Mouse (Mus musculus) limb, embryonic 14.5 days (tissue): ENCODE data around the gene Gtf3c1. TPM values are rescaled to one million over a fixed set of nuclear protein-coding genes. Genes with fewer than 3 reads are reported as not detected.
"Not testable (repeated sequence)": the region's sequence is repeated elsewhere in the genome, so short reads cannot be mapped to it uniquely, and the experiment has no call there.

Experiments
- ATAC-seq: fragments of 200-750 bp; cut with Nextera tagmentation; 2 replicates; pipeline ENCODE4 v1.8.0; 2017; ENCODE audit warnings: low read depth, moderate number of reproducible peaks, moderate TSS enrichment; ENCODE audit not compliant: low FRiP score
- DNase-seq: peaks from one replicate; pipeline ENCODE4 v3.0.0-alpha.2; 2015; ENCODE audit warnings: low spot score
- H3K27ac ChIP-seq: fragments of 300-500 bp; sonication (generic); replicated peaks from 2 replicates; pipeline ENCODE4 v1.5.1; 2014; ENCODE audit warnings: low read depth, mild to moderate bottlenecking, low read length, moderate library complexity, mixed read lengths
- H3K27me3 ChIP-seq: fragments of 300-500 bp; sonication (generic); 2 replicates; pipeline ENCODE4 v1.6.1; 2014; ENCODE audit warnings: low read length, mixed read lengths; ENCODE audit not compliant: control insufficient read depth, insufficient read depth
- H3K36me3 ChIP-seq: fragments of 300-500 bp; sonication (generic); 2 replicates; pipeline ENCODE4 v1.6.1; 2014; ENCODE audit warnings: mild to moderate bottlenecking, low read length, moderate library complexity, mixed read lengths; ENCODE audit not compliant: control insufficient read depth, insufficient read depth
- H3K4me1 ChIP-seq: fragments of 300-500 bp; sonication (generic); 2 replicates; pipeline ENCODE4 v1.6.1; 2014; ENCODE audit warnings: antibody characterized with exemption, low read length, mixed read lengths; ENCODE audit not compliant: control insufficient read depth, insufficient read depth
- H3K4me2 ChIP-seq: fragments of 300-500 bp; sonication (generic); replicated peaks from 2 replicates; pipeline ENCODE4 v1.6.1; 2014; ENCODE audit warnings: low read depth, mild to moderate bottlenecking, low read length, moderate library complexity; ENCODE audit not compliant: severe bottlenecking
- H3K4me3 ChIP-seq: fragments of 300-500 bp; sonication (generic); replicated peaks from 2 replicates; pipeline ENCODE4 v1.5.1; 2014; ENCODE audit warnings: low read length
- H3K9ac ChIP-seq: fragments of 300-500 bp; sonication (generic); 2 replicates; pipeline ENCODE4 v1.6.1; 2014; ENCODE audit warnings: mild to moderate bottlenecking, low read depth, low read length, moderate library complexity; ENCODE audit not compliant: severe bottlenecking
- H3K9me3 ChIP-seq: fragments of 300-500 bp; sonication (generic); 2 replicates; pipeline ENCODE4 v1.6.1; 2016; ENCODE audit warnings: low read length; ENCODE audit not compliant: control insufficient read depth
- POLR2A ChIP-seq: fragments of 200-500 bp; IDR thresholded peaks from 2 replicates; pipeline ENCODE4 v1.8.0; 2012; ENCODE audit warnings: inconsistent platforms, mild to moderate bottlenecking, moderate library complexity, borderline replicate concordance; ENCODE audit not compliant: insufficient read depth, insufficient read length; ENCODE audit errors: extremely low read depth
- WGBS: fragments of 180-500 bp; shearing (Covaris S2); extraction: QIAGEN DNeasy Blood & Tissue Kit; methylation state at CpG from one replicate; pipeline ENCODE4 v1.1.7; 2014; 5-methylcytosine and 5-hydroxymethylcytosine counted together
- polyA plus RNA-seq, 2 experiments: library from polyadenylated mRNA; depleted of rRNA in 1 of 2; stranded (reverse) in 1 of 2; unstranded in 1 of 2; fragments of >200 nt; fragmentation: Nextera tagmentation in 1 of 2; extraction: Ambion mirVana in 1 of 2; gene quantifications; 2 replicates each; pipeline versions ENCODE4 v1.2.1 to v1.2.3; 2012 to 2014

The Gtf3c1 gene
- polyA plus RNA-seq, 2 experiments = 27.9 to 40.7 TPM

GRCm38 (mm10) chr7:125720370-125720769, 12.8 kb upstream of the Gtf3c1 start:
- no peaks in the 10 kb centered on the region for H3K36me3 ChIP-seq
- no peaks in the 10 kb centered on the region for H3K27me3 ChIP-seq
- ATAC-seq = no peak
- TF ChIP-seq POLR2A = no peak
- H3K4me1 ChIP-seq = peaks cover 19% of the 10 kb centered on the region
- H3K27ac ChIP-seq = no peak overlapping the region
- WGBS = 31% methylated on average over 5 of the region's 5 CpGs
- H3K4me3 ChIP-seq = no peak overlapping the region
- H3K9me3 ChIP-seq = no peaks in the 10 kb centered on the region
- peak; percentile 23 for DNase-seq
- H3K4me2 ChIP-seq = no peak overlapping the region
- no peak overlapping the region for H3K9ac ChIP-seq

GRCm38 (mm10) chr7:125717612-125718011, 10.0 kb upstream of the Gtf3c1 start:
- Histone ChIP-seq H3K9ac (no peak overlapping the region), H3K36me3 (no peaks in the 10 kb centered on the region), H3K9me3 (no peaks in the 10 kb centered on the region), H3K4me1 (peaks cover 19% of the 10 kb centered on the region), H3K27ac (no peak overlapping the region), H3K27me3 (no peaks in the 10 kb centered on the region), H3K4me2 (no peak overlapping the region), H3K4me3 (no peak overlapping the region)
- TF ChIP-seq POLR2A = no peak
- DNase-seq (no peak), ATAC-seq (no peak)

DNA sequence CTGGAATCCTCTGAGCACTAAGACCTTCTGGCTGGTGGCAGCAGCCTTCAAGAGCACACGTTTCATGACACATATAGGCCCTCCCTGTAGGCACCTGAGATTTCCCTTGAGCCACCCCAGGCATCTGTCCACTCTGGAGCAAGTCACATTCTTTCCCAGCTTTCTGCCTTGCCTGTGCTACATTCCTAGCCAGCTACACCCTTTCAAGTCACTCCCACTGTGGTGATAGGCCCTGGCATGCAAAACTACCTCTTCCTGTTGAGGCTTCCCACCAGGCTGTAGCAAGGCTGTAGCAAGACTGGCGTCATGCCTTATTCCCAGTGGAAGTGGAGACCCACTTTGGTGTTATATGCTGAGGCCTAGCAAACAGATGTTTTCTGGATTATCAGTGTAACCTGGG, 9.1 kb upstream of the Gtf3c1 start:
- WGBS = 38% methylated on average over 2 of the region's 2 CpGs
- Histone ChIP-seq H3K4me1 (peaks cover 19% of the 10 kb centered on the region), H3K4me3 (no peak overlapping the region), H3K36me3 (peaks cover 6% of the 10 kb centered on the region; the same call in 1 of the 2 replicates), H3K9ac (no peak overlapping the region), H3K4me2 (no peak overlapping the region), H3K9me3 (no peaks in the 10 kb centered on the region), H3K27ac (no peak overlapping the region), H3K27me3 (no peaks in the 10 kb centered on the region)
- DNase-seq = peak; percentile 8
- TF ChIP-seq POLR2A = no peak
- ATAC-seq = peak; percentile 53

DNA sequence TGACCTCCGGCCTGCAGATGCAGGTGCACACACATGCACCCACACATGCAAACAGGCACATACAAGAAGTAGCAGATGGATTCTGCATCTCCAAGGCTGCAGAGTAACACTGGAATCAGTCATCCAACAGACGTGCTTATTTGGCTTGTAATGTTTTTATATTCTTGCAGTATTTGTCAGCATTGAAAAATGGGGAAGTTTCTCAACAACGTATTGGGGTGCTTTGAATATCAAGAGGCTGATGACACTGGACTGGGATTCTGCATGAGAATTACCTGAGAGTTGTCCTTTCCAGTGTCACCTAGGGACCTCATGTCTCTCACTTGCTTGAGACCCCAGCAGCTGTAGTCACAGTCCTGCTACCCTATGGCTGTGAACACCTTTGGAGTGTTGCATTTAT, 7.2 kb upstream of the Gtf3c1 start:
- Histone ChIP-seq H3K9me3 (no peaks in the 10 kb centered on the region), H3K4me3 (no peak overlapping the region), H3K36me3 (peaks cover 6% of the 10 kb centered on the region; the same call in 1 of the 2 replicates), H3K27me3 (no peaks in the 10 kb centered on the region), H3K9ac (no peak overlapping the region), H3K4me1 (peaks cover 11% of the 10 kb centered on the region), H3K27ac (no peak overlapping the region), H3K4me2 (no peak overlapping the region)
- 92% methylated on average over 3 of the region's 3 CpGs for WGBS
- DNase-seq (no peak), ATAC-seq (no peak)
- no peak for TF ChIP-seq POLR2A

DNA sequence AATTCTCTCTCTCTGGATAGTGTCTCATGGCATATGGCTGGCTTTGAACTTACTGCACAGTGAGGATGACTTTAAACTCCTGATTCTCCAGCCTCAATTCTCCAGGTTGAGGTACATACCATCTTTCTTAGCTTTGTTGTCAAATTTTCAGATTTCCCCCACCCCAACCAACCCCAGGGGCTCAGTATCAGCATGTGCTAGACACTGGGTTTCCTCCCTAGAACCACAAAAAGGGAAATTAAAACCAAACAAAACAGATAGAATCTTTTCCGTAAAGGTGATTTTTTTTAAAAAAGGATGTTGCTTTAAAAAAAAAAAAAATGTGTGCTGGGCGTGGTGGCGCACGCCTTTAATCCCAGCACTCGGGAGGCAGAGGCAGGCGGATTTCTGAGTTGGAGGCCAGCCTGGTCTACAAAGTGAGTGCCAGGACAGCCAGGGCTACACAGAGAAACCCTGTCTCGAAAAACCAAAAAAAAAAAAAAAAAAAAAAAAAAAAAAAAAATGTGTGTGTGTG, 6.0 kb upstream of the Gtf3c1 start:
- H3K9ac ChIP-seq = not testable (repeated sequence)

GRCm38 (mm10) chr7:125708100-125708499, 520 bp upstream of the Gtf3c1 start:
- WGBS = 1% methylated on average over 15 of the region's 15 CpGs
- H3K4me3 ChIP-seq = peak overlapping the region; percentile 78
- H3K27me3 ChIP-seq = no peaks in the 10 kb centered on the region
- peak overlapping the region; percentile 89 for H3K9ac ChIP-seq
- peaks cover 32% of the 10 kb centered on the region for H3K4me1 ChIP-seq
- DNase-seq (peak; percentile 38), ATAC-seq (peak; percentile 7; the same call in 1 of the 2 replicates)
- peak overlapping the region; percentile 82 for H3K4me2 ChIP-seq
- H3K27ac ChIP-seq = peak overlapping the region; percentile 94
- TF ChIP-seq POLR2A = no peak
- H3K9me3 ChIP-seq = no peaks in the 10 kb centered on the region
- peaks cover 25% of the 10 kb centered on the region for H3K36me3 ChIP-seq

More for the DNA sequence above, 6.0 kb upstream of the Gtf3c1 start:
- not testable (repeated sequence) for H3K27ac ChIP-seq, H3K4me3 ChIP-seq, DNase-seq, H3K4me1 ChIP-seq, H3K4me2 ChIP-seq, H3K27me3 ChIP-seq, ATAC-seq, H3K36me3 ChIP-seq, H3K9me3 ChIP-seq
- 93% methylated on average over 6 of the region's 7 CpGs for WGBS
